Mouse (Mus musculus): ENCODE data around the gene Tmem145.

DNA sequence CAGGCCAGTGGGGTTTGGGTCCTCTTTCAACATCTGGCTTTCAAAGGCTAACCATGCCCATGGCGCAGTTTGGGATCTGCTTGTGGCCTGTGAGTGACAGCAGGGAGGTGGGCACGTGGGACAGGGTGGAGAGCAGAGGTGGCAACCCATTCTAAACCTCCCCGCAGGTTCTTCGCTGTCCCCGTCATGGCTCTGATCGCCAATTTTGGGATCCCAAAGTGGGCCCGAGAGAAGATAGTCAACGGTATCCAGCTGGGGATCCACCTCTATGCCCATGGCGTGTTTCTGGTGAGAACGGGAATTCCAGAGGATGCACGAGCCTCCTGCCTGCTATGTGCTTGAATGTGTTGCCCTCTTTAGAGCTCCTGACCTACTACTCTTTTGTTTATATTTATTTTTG is 5.3 kb downstream of the Tmem145 start:
- TF ChIP-seq CTCF (IDR thresholded peaks at IDR 0.05; ENCODE audit: extremely low read depth, insufficient read depth, insufficient read length, insufficient replicate concordance): no peak
- TF ChIP-seq POLR2A (IDR thresholded peaks at IDR 0.05; ENCODE audit: low read depth, low read length): no peak

Measured in spleen, adult 2 months (tissue).